Mouse (Mus musculus) heart, adult 2 months (tissue): Measurements from ENCODE around the gene Tle2. TPM values are rescaled to one million over a fixed set of nuclear protein-coding genes. Genes with fewer than 3 reads are reported as not detected.

Experiments
- DNase-seq, 2 experiments: peaks; one replicate each; pipeline ENCODE4 v3.0.0; 2021
- H3K27ac ChIP-seq: fragments of 200-600 bp; 2 replicates; pipeline ENCODE4 v1.8.1; 2022
- H3K27me3 ChIP-seq: fragments of 200-500 bp; 2 replicates; pipeline ENCODE4 v1.6.1; 2012; ENCODE audit warnings: mild to moderate bottlenecking, low read length, inconsistent platforms, mixed read lengths; ENCODE audit not compliant: control insufficient read depth, insufficient read depth
- H3K36me3 ChIP-seq: fragments of 200-500 bp; 2 replicates; pipeline ENCODE4 v1.6.1; 2012; ENCODE audit warnings: low read length, inconsistent platforms; ENCODE audit not compliant: control insufficient read depth, insufficient read depth
- H3K4me1 ChIP-seq: fragments of 200-500 bp; 2 replicates; pipeline ENCODE4 v1.6.1; 2011; ENCODE audit warnings: low read length; ENCODE audit not compliant: control insufficient read depth, insufficient read depth
- H3K4me3 ChIP-seq: fragments of 200-600 bp; 2 replicates; pipeline ENCODE4 v1.8.1; 2022
- H3K79me2 ChIP-seq: fragments of 200-500 bp; replicated peaks from 2 replicates; pipeline ENCODE4 v1.6.1; 2012; ENCODE audit warnings: mild to moderate bottlenecking, inconsistent platforms, low read length, moderate library complexity, mixed read lengths; ENCODE audit not compliant: control insufficient read depth, insufficient read depth
- H3K9ac ChIP-seq: fragments of 200-500 bp; 2 replicates; pipeline ENCODE4 v1.6.1; 2012; ENCODE audit warnings: low read depth, mild to moderate bottlenecking, control low read depth, inconsistent platforms, low read length, mixed read lengths
- CTCF ChIP-seq: fragments of 200-600 bp; IDR thresholded peaks from 2 replicates; pipeline ENCODE4 v1.8.1; 2022; ENCODE audit warnings: antibody characterized with exemption, mild to moderate bottlenecking, moderate library complexity
- EP300 ChIP-seq: fragments of 200-500 bp; IDR thresholded peaks from 2 replicates; pipeline ENCODE4 v1.6.1; 2011; ENCODE audit warnings: low read depth, low read length, control low read depth; ENCODE audit not compliant: insufficient read depth
- POLR2A ChIP-seq: fragments of 200-500 bp; IDR thresholded peaks from 2 replicates; pipeline ENCODE4 v1.6.1; 2011; ENCODE audit warnings: mild to moderate bottlenecking, low read depth, low read length, control low read depth; ENCODE audit not compliant: insufficient read depth
- WGBS: fragments of 180-500 bp; shearing (Covaris S2); methylation state at CpG from one replicate; pipeline ENCODE4 v1.1.7; 2018; 5-methylcytosine and 5-hydroxymethylcytosine counted together
- intact Hi-C: fragments of 180-260 bp; cut with DNase I; formaldehyde crosslinking; loops from one replicate; pipeline ENCODE4 v1.15.1; 2025
- polyA plus RNA-seq: library from polyadenylated mRNA; depleted of rRNA; stranded (reverse); fragments of >200 nt; gene quantifications from 2 replicates; pipeline ENCODE4 v1.2.3, GENCODE M21; 2012
- total RNA-seq, 2 experiments: library from RNA; stranded (reverse); gene quantifications; 2 replicates each; pipeline ENCODE4 v1.2.3; 2021

Tle2 gene
- total and polyA plus RNA-seq, 3 experiments = 6.8 to 43.8 (median 7.4) TPM

DNA sequence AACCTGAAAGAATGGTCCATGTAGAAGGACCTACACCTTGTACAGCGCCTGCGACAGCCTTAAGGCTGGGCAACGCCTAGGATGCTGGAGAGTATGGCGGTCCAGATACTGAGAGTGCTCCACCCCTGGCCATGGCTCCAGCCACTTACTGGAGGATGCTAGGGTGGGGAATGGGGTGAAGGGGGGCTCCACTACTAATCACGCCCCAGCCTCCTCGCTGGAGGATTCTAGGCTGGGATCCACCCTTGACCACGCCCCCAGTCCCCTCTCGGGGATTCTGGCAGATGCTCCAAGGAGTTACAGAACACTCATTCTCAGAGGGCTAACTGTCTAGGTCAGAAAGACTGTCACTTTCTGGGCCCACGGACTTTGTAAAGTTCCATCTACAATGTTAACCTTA, 1.4 kb upstream of the Tle2 start:
- no peaks in the 10 kb centered on the region for H3K36me3 ChIP-seq
- 57% methylated on average over 9 of the region's 9 CpGs for WGBS
- H3K4me3 ChIP-seq = no peak overlapping the region
- peaks cover 6% of the 10 kb centered on the region for H3K4me1 ChIP-seq
- no peaks in the 10 kb centered on the region for H3K27me3 ChIP-seq
- TF ChIP-seq CTCF = no peak
- TF ChIP-seq POLR2A = 0 out of 2 replicates have a peak, but pooled peaks have one; percentile 26
- H3K27ac ChIP-seq = peak overlapping the region; percentile 19; the same call in 1 of the 2 replicates
- DNase-seq = peak; percentile 78 to 79
- H3K9ac ChIP-seq = no peak overlapping the region
- intact Hi-C loops = no loop called here
- no peaks in the 10 kb centered on the region for H3K79me2 ChIP-seq

GRCm38 (mm10) chr10:81575208-81575631, 859 bp downstream of the Tle2 start:
- DNase-seq = peak; percentile 80 to 81
- intact Hi-C loops = loop anchor here (2.0 kb wide), 1 partner anchor 24 kb away; no protein-coding TSS in a partner anchor
- WGBS = under 1% methylated on average over 30 of the region's 30 CpGs
- Histone ChIP-seq H3K9ac (peak overlapping the region; percentile 92), H3K4me1 (peaks cover 4% of the 10 kb centered on the region; the same call in 1 of the 2 replicates), H3K27me3 (no peaks in the 10 kb centered on the region), H3K79me2 (no peaks in the 10 kb centered on the region), H3K36me3 (no peaks in the 10 kb centered on the region), H3K27ac (peak overlapping the region; percentile 79), H3K4me3 (peak overlapping the region; percentile 88)
- TF ChIP-seq EP300 (no peak), CTCF (0 out of 2 replicates have a peak, but pooled peaks have one; percentile 5), POLR2A (0 out of 2 replicates have a peak, but pooled peaks have one; percentile 15)

DNA sequence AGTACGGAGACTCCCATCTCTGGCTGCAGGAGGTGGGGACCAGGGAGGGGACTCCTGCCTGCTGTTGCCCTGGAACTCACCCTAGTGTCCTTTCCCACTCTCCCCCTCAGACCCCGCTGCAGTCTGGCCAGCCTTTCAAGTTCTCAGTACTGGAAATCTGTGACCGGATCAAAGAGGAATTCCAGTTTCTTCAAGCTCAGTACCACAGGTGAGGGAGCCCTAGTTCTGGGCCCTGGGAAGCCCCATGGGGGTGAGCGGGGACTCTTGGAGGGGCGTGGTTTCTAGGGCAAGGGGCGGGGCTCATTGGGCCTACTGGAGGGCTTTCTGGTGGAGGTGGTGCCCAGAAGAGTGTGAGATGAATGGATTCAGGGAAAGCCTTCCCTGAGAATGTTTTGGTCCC, 1.3 kb downstream of the Tle2 start:
- no peaks in the 10 kb centered on the region for H3K79me2 ChIP-seq
- TF ChIP-seq POLR2A (no peak), EP300 (no peak), CTCF (no peak)
- H3K4me3 ChIP-seq = peak overlapping the region; percentile 88
- H3K27ac ChIP-seq = peak overlapping the region; percentile 79
- peak overlapping the region; percentile 92 for H3K9ac ChIP-seq
- H3K4me1 ChIP-seq = peaks cover 4% of the 10 kb centered on the region; the same call in 1 of the 2 replicates
- H3K36me3 ChIP-seq = no peaks in the 10 kb centered on the region
- intact Hi-C loops = loop anchor here (2.0 kb wide), 1 partner anchor 23 kb away; no protein-coding TSS in a partner anchor
- no peaks in the 10 kb centered on the region for H3K27me3 ChIP-seq
- no peak for DNase-seq
- 6% methylated on average over 6 of the region's 6 CpGs for WGBS

DNA sequence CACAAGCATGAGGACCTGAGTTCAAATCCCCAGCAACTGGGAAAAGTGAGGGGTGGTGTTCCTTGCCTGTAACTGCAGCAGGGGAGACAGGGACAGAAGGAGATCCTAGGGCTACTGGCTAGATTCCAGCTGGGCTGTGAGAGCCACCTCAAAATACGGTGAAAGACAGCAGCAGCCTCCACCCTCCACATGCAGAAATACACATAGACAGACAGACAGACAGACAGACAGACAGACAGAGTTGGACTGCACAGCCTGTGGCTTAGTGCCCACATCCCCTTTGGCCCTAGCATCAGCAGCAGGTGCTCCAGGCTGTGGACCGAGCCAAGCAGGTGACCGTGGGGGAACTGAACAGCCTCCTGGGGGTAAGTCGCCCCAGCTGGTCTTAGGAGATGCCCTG, 5.6 kb downstream of the Tle2 start:
- intact Hi-C loops = no loop called here
- 64% methylated on average over 4 of the region's 4 CpGs for WGBS
- no peak overlapping the region for H3K9ac ChIP-seq

DNA sequence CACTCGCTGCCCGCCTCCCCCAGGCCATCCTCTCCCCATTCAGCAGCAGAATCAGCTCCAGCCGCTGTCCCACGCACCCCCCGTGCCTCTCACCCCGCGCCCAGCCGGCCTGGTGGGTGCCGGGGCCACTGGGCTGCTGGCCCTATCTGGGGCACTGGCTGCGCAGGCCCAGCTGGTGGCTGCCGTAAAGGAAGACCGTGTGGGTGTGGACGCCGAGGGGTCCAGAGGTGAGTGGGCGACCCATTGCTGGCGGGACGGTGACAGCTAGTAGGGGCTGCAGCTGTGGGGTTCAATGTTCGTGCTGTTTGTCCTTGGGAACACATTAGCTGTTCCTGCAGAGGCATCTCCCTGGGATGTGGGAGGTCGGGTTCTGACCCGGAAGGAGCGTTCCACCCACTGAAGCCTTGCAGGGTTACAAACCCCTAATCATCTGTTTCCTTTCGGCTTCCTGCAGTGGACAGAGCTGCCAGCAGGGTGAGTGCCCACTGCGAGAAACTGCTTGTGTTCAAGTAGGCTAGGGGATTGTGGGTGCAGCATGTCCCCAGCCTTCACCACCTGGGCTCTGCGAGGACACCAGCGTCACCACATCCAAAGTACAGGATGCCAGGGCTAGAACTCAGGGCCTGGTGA, 6.2 kb downstream of the Tle2 start:
- Histone ChIP-seq H3K4me1 (no peaks in the 10 kb centered on the region), H3K79me2 (no peaks in the 10 kb centered on the region), H3K27ac (no peak overlapping the region), H3K9ac (peak overlapping the region; percentile 5; the same call in 1 of the 2 replicates), H3K4me3 (no peak overlapping the region), H3K27me3 (no peaks in the 10 kb centered on the region), H3K36me3 (no peaks in the 10 kb centered on the region)
- no peak for DNase-seq
- no peak for TF ChIP-seq POLR2A
- TF ChIP-seq EP300 = no peak
- 0 out of 2 replicates have a peak, but pooled peaks have one; percentile 16 for TF ChIP-seq CTCF
- 53% methylated on average over 25 of the region's 25 CpGs for WGBS
- intact Hi-C loops = no loop called here

More for the DNA sequence above, 5.6 kb downstream of the Tle2 start:
- TF ChIP-seq CTCF (no peak), EP300 (no peak), POLR2A (no peak)
- DNase-seq = no peak
- Histone ChIP-seq H3K27me3 (no peaks in the 10 kb centered on the region), H3K27ac (no peak overlapping the region), H3K36me3 (no peaks in the 10 kb centered on the region), H3K79me2 (no peaks in the 10 kb centered on the region), H3K4me3 (no peak overlapping the region), H3K4me1 (no peaks in the 10 kb centered on the region)

- WGBS = 74% methylated on average over 6 of the region's 6 CpGs
- no peaks in the 10 kb centered on the region for H3K27me3 ChIP-seq
- H3K4me1 ChIP-seq = no peaks in the 10 kb centered on the region
- intact Hi-C loops = no loop called here
- no peak overlapping the region for H3K4me3 ChIP-seq
- H3K27ac ChIP-seq = no peak overlapping the region
- no peaks in the 10 kb centered on the region for H3K79me2 ChIP-seq
- no peaks in the 10 kb centered on the region for H3K36me3 ChIP-seq
- no peak for TF ChIP-seq POLR2A
- TF ChIP-seq CTCF = no peak
- TF ChIP-seq EP300 = no peak
- DNase-seq = no peak
- no peak overlapping the region for H3K9ac ChIP-seq
Measured at GRCm38 (mm10) chr10:81583347-81583746, 9.0 kb downstream of the Tle2 start.
